Mouse (Mus musculus): ENCODE results near the gene Flt3l. TPM values are rescaled to one million over a fixed set of nuclear protein-coding genes. Genes with fewer than 3 reads are reported as not detected.
A peak's percentile ranks its signal among the peaks of the same experiment; 100 is the strongest.
"Not testable (repeated sequence)": the region's sequence is repeated elsewhere in the genome, so short reads cannot be mapped to it uniquely, and the experiment has no call there.

The Flt3l gene
- polyA plus RNA-seq, 1 experiment from 2014 or later = 2.5 TPM

DNA sequence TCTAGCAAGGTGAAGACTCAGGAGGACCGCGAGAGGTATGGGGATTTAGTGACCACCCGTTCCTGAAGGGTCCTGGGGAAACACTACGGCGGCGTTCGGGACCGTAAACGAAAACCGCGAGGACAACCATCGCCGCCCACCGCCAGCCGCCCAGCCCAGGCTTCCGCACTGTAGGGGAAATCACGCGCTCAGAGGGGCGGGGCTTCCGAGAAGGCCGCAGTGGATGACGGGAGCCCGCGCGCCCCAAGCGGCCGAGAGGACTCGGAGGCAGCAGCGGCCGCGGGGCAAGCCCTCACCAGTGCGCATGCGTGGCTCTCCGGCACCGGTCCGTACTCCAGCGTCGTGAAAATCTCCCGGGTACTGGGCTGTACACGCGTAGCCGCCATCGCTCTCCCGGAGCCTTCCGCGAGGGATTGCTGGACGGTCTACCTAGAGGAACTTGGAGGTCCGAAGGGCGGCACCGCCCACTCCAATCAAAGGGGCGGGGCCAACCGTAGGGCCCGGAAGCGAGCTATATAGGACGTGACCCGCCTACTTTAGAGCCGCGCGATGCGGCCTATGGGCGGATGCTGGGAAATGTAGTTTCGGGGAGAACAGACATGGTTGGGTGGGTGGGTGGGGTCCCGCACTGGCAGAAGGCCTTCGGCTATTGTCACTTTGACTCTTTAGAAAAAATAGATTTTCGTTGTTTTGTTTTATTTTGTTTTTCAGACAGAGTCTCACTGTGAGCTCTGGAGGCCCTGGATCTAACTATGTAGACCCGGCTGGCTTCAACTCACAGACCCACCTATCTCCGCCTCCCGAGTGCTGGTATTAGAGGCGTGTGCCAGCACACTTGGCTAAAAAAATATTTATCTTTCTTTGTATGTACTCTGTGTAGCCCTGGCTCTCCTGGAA is 18.1 kb upstream of the Flt3l start, which contains the start of the genes Pih1d1 and Aldh16a1:
Gene Pih1d1 (plus strand): TSS at position 208 of the 897 bp plus-strand sequence.
Gene Aldh16a1 (minus strand): TSS at position 489 of the 897 bp plus-strand sequence.
- ATAC-seq (replicated peaks; ENCODE audit: insufficient number of reproducible peaks, low FRiP score, low TSS enrichment) = peak; percentile 93
- H3K9me3 ChIP-seq (replicated peaks; ENCODE audit: control insufficient read depth, low read length) = no peaks in the 10 kb centered on the region
- peak within 1 kb of the TSS; percentile 93 for H3K27ac ChIP-seq (ENCODE audit: low read depth, low read length)
- no peaks in the 10 kb centered on the region for H3K27me3 ChIP-seq (ENCODE audit: control insufficient read depth, insufficient read depth, low read length)
- peaks cover 3% of the 10 kb centered on the region for H3K4me1 ChIP-seq (ENCODE audit: control insufficient read depth, insufficient read depth, low read length)
- H3K4me2 ChIP-seq = peak within 1 kb of the TSS; percentile 91
- peaks cover 6% of the 10 kb centered on the region; the same call in 1 of the 2 replicates for H3K36me3 ChIP-seq (ENCODE audit: control insufficient read depth, insufficient read depth, low read length)
- WGBS (ENCODE audit: insufficient replicate concordance) = 3% methylated on average over 69 of the region's 69 CpGs
- peak within 1 kb of the TSS; percentile 95 for H3K9ac ChIP-seq (ENCODE audit: low read depth, low read length)
- peak within 1 kb of the TSS; percentile 74 for H3K4me3 ChIP-seq (ENCODE audit: low read depth, low read length)

DNA sequence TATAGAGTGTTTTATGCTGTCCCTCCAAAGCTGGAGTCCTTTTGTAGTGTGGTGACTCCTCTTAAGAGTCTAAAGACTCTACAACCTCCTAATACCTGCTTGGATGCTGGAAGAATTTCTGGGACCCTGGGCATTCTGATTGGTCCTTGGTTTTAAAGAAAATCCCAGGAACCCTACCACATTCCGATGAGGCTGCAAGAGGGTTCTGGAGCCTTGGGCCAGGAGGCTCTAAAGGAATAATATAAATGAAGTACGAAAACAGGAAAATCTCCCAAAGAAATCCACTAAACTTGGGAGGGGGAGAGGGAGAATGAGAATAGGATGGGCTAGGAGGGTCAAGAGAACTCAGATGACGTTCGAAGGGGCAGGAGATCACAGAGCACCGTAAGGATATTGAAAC is 17.4 kb upstream of the Flt3l start:
- H3K9ac ChIP-seq (ENCODE audit: low read depth, low read length) = peak overlapping the region; percentile 95
- WGBS (ENCODE audit: insufficient replicate concordance) = 6% methylated on average over 5 of the region's 5 CpGs
- ATAC-seq (replicated peaks; ENCODE audit: insufficient number of reproducible peaks, low FRiP score, low TSS enrichment) = no peak
- no peaks in the 10 kb centered on the region for H3K27me3 ChIP-seq (ENCODE audit: control insufficient read depth, insufficient read depth, low read length)
- H3K4me3 ChIP-seq (ENCODE audit: low read depth, low read length) = peak overlapping the region; percentile 74
- peaks cover 3% of the 10 kb centered on the region for H3K4me1 ChIP-seq (ENCODE audit: control insufficient read depth, insufficient read depth, low read length)
- peak overlapping the region; percentile 93 for H3K27ac ChIP-seq (ENCODE audit: low read depth, low read length)
- peak overlapping the region; percentile 91 for H3K4me2 ChIP-seq
- no peaks in the 10 kb centered on the region for H3K9me3 ChIP-seq (replicated peaks; ENCODE audit: control insufficient read depth, low read length)
- 0 out of 2 replicates have a peak, but pooled peaks cover 2% of the 10 kb centered on the region for H3K36me3 ChIP-seq (ENCODE audit: control insufficient read depth, insufficient read depth, low read length)

DNA sequence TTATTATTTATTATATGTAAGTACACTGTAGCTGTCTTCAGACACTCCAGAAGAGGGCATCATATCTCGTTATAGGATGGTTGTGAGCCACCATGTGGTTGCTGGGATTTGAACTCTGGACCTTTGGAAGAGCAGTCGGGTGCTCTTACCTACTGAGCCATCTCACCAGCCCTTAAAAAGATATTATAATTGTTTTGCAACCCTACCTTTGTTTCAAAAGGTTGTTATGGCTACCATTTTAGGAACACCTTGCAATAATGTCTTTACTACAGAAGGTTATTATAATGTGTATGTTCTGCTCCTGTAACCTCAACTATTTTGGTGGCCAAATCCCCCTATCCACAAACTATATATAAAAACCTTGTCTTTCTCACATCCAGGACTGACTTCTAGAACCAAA is 16.8 kb upstream of the Flt3l start:
- peak overlapping the region; percentile 91 for H3K4me2 ChIP-seq
- H3K9me3 ChIP-seq (replicated peaks; ENCODE audit: control insufficient read depth, low read length); H3K36me3 ChIP-seq (ENCODE audit: control insufficient read depth, insufficient read depth, low read length); H3K4me3 ChIP-seq (ENCODE audit: low read depth, low read length); ATAC-seq (replicated peaks; ENCODE audit: insufficient number of reproducible peaks, low FRiP score, low TSS enrichment); H3K27me3 ChIP-seq (ENCODE audit: control insufficient read depth, insufficient read depth, low read length); H3K27ac ChIP-seq (ENCODE audit: low read depth, low read length); H3K9ac ChIP-seq (ENCODE audit: low read depth, low read length); H3K4me1 ChIP-seq (ENCODE audit: control insufficient read depth, insufficient read depth, low read length): not testable (repeated sequence)
- 85% methylated on average over 2 of the region's 2 CpGs for WGBS (ENCODE audit: insufficient replicate concordance)

DNA sequence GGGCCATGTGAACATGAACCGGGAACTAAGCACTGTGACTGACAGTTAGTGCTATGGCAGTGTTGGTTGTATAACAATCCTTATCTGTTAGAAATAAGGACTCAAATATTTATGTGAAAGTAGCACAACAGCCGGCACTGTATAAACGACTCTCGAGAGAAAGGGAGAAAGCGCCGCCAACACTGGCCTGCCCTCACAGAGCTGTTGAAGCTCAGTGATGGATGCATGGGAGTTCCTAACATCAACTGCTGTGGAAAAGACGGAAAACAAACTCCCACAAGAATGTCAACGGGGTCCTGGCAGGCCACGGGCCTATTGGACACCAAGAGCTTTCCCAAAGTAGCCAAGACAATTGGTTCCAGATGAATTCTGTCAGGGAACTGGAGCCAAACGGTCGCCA is 15.1 kb upstream of the Flt3l start:
- Histone ChIP-seq H3K27ac (ENCODE audit: low read depth, low read length) (no peak overlapping the region), H3K4me3 (ENCODE audit: low read depth, low read length) (no peak overlapping the region), H3K9me3 (replicated peaks; ENCODE audit: control insufficient read depth, low read length) (no peaks in the 10 kb centered on the region), H3K4me2 (no peak overlapping the region), H3K27me3 (ENCODE audit: control insufficient read depth, insufficient read depth, low read length) (no peaks in the 10 kb centered on the region), H3K9ac (ENCODE audit: low read depth, low read length) (no peak overlapping the region), H3K4me1 (ENCODE audit: control insufficient read depth, insufficient read depth, low read length) (peaks cover 3% of the 10 kb centered on the region), H3K36me3 (ENCODE audit: control insufficient read depth, insufficient read depth, low read length) (no peaks in the 10 kb centered on the region)
- ATAC-seq (replicated peaks; ENCODE audit: insufficient number of reproducible peaks, low FRiP score, low TSS enrichment) = no peak
- 53% methylated on average over 11 of the region's 11 CpGs for WGBS (ENCODE audit: insufficient replicate concordance)

DNA sequence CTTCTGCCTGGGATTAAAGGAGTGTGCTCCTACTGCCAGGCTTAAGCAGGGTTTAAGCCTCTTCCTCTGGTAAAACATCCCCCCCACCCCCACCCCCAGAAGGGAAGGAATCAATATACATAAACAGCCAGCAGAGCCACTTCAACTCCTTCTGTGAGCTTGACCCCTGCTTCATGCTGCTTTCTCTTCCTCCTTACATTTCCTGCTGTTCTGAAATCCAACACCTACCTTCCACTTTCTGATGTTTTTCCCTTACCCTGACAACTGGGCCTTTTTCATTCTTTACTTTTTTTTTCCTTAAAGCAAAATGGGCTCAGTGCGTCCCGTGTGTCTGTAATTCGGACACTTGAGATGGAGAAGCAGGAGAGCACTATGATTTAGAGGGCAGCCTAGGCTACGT is 14.1 kb upstream of the Flt3l start:
- Histone ChIP-seq H3K9me3 (replicated peaks; ENCODE audit: control insufficient read depth, low read length) (no peaks in the 10 kb centered on the region), H3K36me3 (ENCODE audit: control insufficient read depth, insufficient read depth, low read length) (peaks cover 2% of the 10 kb centered on the region), H3K9ac (ENCODE audit: low read depth, low read length) (no peak overlapping the region), H3K27me3 (ENCODE audit: control insufficient read depth, insufficient read depth, low read length) (no peaks in the 10 kb centered on the region), H3K27ac (ENCODE audit: low read depth, low read length) (no peak overlapping the region), H3K4me3 (ENCODE audit: low read depth, low read length) (no peak overlapping the region), H3K4me1 (ENCODE audit: control insufficient read depth, insufficient read depth, low read length) (peaks cover 3% of the 10 kb centered on the region), H3K4me2 (no peak overlapping the region)
- ATAC-seq (replicated peaks; ENCODE audit: insufficient number of reproducible peaks, low FRiP score, low TSS enrichment) = no peak
- WGBS (ENCODE audit: insufficient replicate concordance) = 60% methylated on average over 4 of the region's 4 CpGs

DNA sequence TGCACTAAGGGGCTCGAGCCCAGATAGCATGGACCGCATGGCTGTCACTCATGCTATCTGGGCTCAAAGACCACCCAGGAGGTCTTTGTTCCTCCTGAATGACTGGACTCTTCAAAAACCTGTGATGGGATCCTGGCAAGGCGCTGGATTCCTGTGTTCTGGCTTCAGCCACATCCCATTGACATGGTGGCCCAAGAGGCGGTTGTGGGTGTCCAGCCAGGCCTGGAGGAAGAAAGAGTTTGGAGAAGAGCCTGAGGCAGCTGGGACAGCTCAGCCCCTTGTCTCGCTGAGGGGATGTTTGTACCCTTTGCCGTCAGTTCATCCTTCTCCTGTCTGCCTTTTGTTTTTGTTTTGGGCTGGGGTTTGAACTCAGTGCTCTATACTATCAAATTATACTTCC is 13.3 kb upstream of the Flt3l start:
- Histone ChIP-seq H3K9ac (ENCODE audit: low read depth, low read length) (no peak overlapping the region), H3K4me2 (no peak overlapping the region), H3K36me3 (ENCODE audit: control insufficient read depth, insufficient read depth, low read length) (peaks cover 3% of the 10 kb centered on the region), H3K9me3 (replicated peaks; ENCODE audit: control insufficient read depth, low read length) (no peaks in the 10 kb centered on the region), H3K27ac (ENCODE audit: low read depth, low read length) (no peak overlapping the region), H3K27me3 (ENCODE audit: control insufficient read depth, insufficient read depth, low read length) (no peaks in the 10 kb centered on the region), H3K4me1 (ENCODE audit: control insufficient read depth, insufficient read depth, low read length) (peaks cover 3% of the 10 kb centered on the region; the same call in 1 of the 2 replicates), H3K4me3 (ENCODE audit: low read depth, low read length) (no peak overlapping the region)
- no peak for ATAC-seq (replicated peaks; ENCODE audit: insufficient number of reproducible peaks, low FRiP score, low TSS enrichment)
- WGBS (ENCODE audit: insufficient replicate concordance) = 66% methylated on average over 6 of the region's 6 CpGs

DNA sequence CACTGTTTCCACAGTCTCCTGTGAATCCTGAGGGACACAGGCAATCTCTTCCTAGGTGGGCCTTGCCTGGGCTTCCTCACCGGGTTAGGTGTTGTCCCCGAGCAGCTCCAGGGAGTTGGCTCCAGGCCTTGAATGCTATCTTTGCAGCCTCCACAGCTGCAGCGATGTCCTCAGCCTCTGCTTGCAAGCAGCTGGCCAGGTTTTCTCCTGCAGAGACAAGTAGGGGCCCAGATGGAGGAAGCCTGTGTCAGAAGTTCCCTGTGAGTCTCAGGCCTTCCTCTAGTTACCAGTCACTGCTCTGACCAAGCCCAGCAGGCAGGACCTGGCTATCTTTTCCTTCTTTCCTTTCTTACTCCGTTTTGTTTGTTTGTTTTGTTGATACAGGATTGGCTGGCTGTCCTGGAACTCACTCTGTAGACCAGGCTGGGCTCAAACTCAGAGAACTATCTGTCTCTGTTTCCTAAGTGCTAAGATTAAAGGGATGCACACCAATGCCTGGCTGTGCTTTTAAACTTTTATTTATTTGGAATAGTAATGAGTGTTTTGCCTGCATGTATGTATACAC is 12.4 kb upstream of the Flt3l start:
- Histone ChIP-seq H3K4me1 (ENCODE audit: control insufficient read depth, insufficient read depth, low read length) (peaks cover 3% of the 10 kb centered on the region; the same call in 1 of the 2 replicates), H3K9ac (ENCODE audit: low read depth, low read length) (0 out of 2 replicates have a peak overlapping the region, but pooled peaks have one; percentile 1), H3K4me3 (ENCODE audit: low read depth, low read length) (no peak overlapping the region), H3K36me3 (ENCODE audit: control insufficient read depth, insufficient read depth, low read length) (peaks cover 3% of the 10 kb centered on the region), H3K4me2 (no peak overlapping the region), H3K9me3 (replicated peaks; ENCODE audit: control insufficient read depth, low read length) (no peaks in the 10 kb centered on the region), H3K27me3 (ENCODE audit: control insufficient read depth, insufficient read depth, low read length) (no peaks in the 10 kb centered on the region), H3K27ac (ENCODE audit: low read depth, low read length) (0 out of 2 replicates have a peak overlapping the region, but pooled peaks have one; percentile 15)
- 39% methylated on average over 4 of the region's 4 CpGs for WGBS (ENCODE audit: insufficient replicate concordance)
- ATAC-seq (replicated peaks; ENCODE audit: insufficient number of reproducible peaks, low FRiP score, low TSS enrichment) = no peak

DNA sequence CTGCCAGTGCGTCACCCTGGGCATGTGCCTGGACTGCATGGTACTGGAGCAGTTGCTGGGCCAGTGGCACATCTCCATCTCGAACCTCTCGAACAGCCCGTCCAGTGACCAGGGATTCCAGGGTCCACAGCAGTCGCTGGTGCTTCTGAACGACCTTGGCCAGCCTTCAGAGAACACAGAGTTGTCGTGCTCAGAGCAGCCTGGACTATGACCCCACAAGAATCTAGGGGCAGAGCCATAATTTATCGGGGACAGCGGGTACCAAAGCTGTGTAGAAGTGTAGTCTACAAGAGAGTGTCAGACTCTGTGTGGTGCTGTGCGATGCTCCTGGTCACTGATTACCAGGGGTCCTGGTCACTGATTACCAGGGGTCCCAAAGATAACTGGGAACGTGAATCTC is 11.7 kb upstream of the Flt3l start:
- no peaks in the 10 kb centered on the region for H3K9me3 ChIP-seq (replicated peaks; ENCODE audit: control insufficient read depth, low read length)
- no peak overlapping the region for H3K27ac ChIP-seq (ENCODE audit: low read depth, low read length)
- 79% methylated on average over 11 of the region's 11 CpGs for WGBS (ENCODE audit: insufficient replicate concordance)
- no peak overlapping the region for H3K9ac ChIP-seq (ENCODE audit: low read depth, low read length)
- ATAC-seq (replicated peaks; ENCODE audit: insufficient number of reproducible peaks, low FRiP score, low TSS enrichment) = no peak
- H3K4me2 ChIP-seq = no peak overlapping the region
- peaks cover 3% of the 10 kb centered on the region for H3K36me3 ChIP-seq (ENCODE audit: control insufficient read depth, insufficient read depth, low read length)
- no peak overlapping the region for H3K4me3 ChIP-seq (ENCODE audit: low read depth, low read length)
- no peaks in the 10 kb centered on the region for H3K27me3 ChIP-seq (ENCODE audit: control insufficient read depth, insufficient read depth, low read length)
- H3K4me1 ChIP-seq (ENCODE audit: control insufficient read depth, insufficient read depth, low read length) = peaks cover 3% of the 10 kb centered on the region; the same call in 1 of the 2 replicates

All from heart, embryonic 11.5 days (tissue).